Mouse (Mus musculus): ENCODE measurements around the gene Naa15. TPM values are rescaled to one million over a fixed set of nuclear protein-coding genes. Genes with fewer than 3 reads are reported as not detected.

Gene Naa15
- total and polyA plus RNA-seq, 2 experiments from 2014 or later = 29.7 to 36.9 TPM

DNA sequence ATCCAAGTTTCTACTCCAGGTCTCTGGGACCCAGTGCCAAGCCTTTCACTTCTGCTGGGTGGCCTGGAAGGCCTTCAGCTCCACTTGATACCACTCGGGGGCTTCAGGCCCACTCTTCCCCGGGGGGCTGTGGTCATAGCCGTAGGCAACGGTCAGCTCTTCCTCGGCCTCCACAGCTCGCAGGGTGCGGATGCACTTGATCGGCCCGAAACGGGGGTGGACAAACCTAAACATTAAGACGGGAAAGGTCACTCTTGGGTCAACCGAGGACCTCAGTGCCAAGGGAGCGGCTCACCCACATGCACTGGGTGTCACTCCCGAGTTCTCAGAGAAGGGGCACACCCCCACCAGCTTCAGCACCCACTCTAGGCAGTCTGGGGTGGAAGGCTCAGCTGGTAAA is 106.3 kb downstream of the Naa15 start:
- Histone ChIP-seq H3K9me3 (ENCODE audit: low read length) (no peaks in the 10 kb centered on the region), H3K27ac (ENCODE audit: low read depth, low read length) (no peak overlapping the region), H3K36me3 (ENCODE audit: insufficient read depth) (peaks cover 66% of the 10 kb centered on the region), H3K4me2 (ENCODE audit: low read depth) (no peak overlapping the region), H3K4me3 (ENCODE audit: low read depth, low read length) (no peak overlapping the region), H3K9ac (no peak overlapping the region), H3K27me3 (ENCODE audit: insufficient read depth, low read length) (no peaks in the 10 kb centered on the region), H3K4me1 (ENCODE audit: insufficient read depth) (no peaks in the 10 kb centered on the region)
- DNase-seq (no peak), ATAC-seq (no peak)
- 93% methylated on average over 14 of the region's 14 CpGs for WGBS
- TF ChIP-seq CTCF (IDR thresholded peaks at IDR 0.05; ENCODE audit: low read depth) = no peak

DNA sequence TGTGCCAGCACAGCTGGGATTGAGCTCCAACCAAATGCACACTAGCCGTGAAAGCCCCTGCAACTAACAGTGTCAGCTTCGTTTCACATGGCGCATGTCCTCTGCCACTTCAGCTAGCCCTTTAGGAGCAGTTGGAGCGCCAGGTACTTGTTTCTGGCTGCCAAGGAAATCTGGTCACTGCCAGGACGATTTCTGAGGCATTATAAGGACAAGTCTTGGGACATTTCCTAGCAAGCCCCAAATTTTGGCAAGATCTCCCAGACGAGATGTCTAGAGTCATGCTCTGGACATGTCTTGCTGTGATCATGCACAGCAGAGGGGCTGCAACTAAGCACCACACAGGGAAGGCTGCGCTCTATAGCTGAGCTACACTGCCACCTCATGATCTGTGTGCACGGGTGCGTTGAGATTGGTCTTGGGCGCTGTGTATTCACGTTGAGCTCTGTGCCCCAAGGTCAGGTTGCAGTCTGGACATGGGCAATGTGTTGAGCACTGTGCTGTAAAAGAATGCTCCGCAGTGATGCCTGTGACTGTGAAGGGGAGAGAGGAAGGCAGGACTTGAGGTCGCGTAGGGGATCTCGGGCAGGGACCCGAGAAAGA is 110.3 kb downstream of the Naa15 start:
- no peak overlapping the region for H3K9ac ChIP-seq
- no peak for TF ChIP-seq CTCF (IDR thresholded peaks at IDR 0.05; ENCODE audit: low read depth)
- H3K4me2 ChIP-seq (ENCODE audit: low read depth) = no peak overlapping the region
- H3K27ac ChIP-seq (ENCODE audit: low read depth, low read length) = no peak overlapping the region
- H3K4me3 ChIP-seq (ENCODE audit: low read depth, low read length) = no peak overlapping the region
- 84% methylated on average over 16 of the region's 16 CpGs for WGBS
- H3K27me3 ChIP-seq (ENCODE audit: insufficient read depth, low read length) = no peaks in the 10 kb centered on the region
- H3K4me1 ChIP-seq (ENCODE audit: insufficient read depth) = no peaks in the 10 kb centered on the region
- ATAC-seq (no peak), DNase-seq (no peak)
- peaks cover 88% of the 10 kb centered on the region for H3K36me3 ChIP-seq (ENCODE audit: insufficient read depth)
- H3K9me3 ChIP-seq (ENCODE audit: low read length) = no peaks in the 10 kb centered on the region

Other genes starting within 250 kb of the Naa15 start
- gene Noct, start 190.7 kb upstream of the Naa15 start, total RNA-seq (2014; rRNA removed) = 31.5 and 33.7 TPM in 2 replicates
- 27.0 and 32.6 TPM in 2 replicates for gene Noct, start 190.7 kb upstream of the Naa15 start, polyA plus RNA-seq (2015; fragmentation: Nextera tagmentation; extraction: Ambion mirVana)
- gene Elf2, start 74.5 kb upstream of the Naa15 start, total RNA-seq (2014; rRNA removed) = 78.1 and 83.9 TPM in 2 replicates
- gene Elf2, start 74.5 kb upstream of the Naa15 start, polyA plus RNA-seq (2015; fragmentation: Nextera tagmentation; extraction: Ambion mirVana) = 26.4 and 29.3 TPM in 2 replicates
- gene Mgarp, start 18.4 kb upstream of the Naa15 start, total RNA-seq (2014; rRNA removed) = 0.54 and 0.67 TPM in 2 replicates
- 0.42 and 0.53 TPM in 2 replicates for gene Mgarp, start 18.4 kb upstream of the Naa15 start, polyA plus RNA-seq (2015; fragmentation: Nextera tagmentation; extraction: Ambion mirVana)
- 78.2 and 186 TPM in 2 replicates for gene Ndufc1, start 6.2 kb upstream of the Naa15 start, total RNA-seq (2014; rRNA removed)
- gene Ndufc1, start 6.2 kb upstream of the Naa15 start, polyA plus RNA-seq (2015; fragmentation: Nextera tagmentation; extraction: Ambion mirVana) = 871 and 1,036 TPM in 2 replicates
- gene Rab33b, start 68.8 kb downstream of the Naa15 start, total RNA-seq (2014; rRNA removed) = 41.0 and 47.9 TPM in 2 replicates
- gene Rab33b, start 68.8 kb downstream of the Naa15 start, polyA plus RNA-seq (2015; fragmentation: Nextera tagmentation; extraction: Ambion mirVana) = 31.3 and 32.8 TPM in 2 replicates
- gene Setd7, start 145.7 kb downstream of the Naa15 start, total RNA-seq (2014; rRNA removed) = 15.2 and 22.8 TPM in 2 replicates
- gene Setd7, start 145.7 kb downstream of the Naa15 start, polyA plus RNA-seq (2015; fragmentation: Nextera tagmentation; extraction: Ambion mirVana) = 0.92 and 2.1 TPM in 2 replicates
- gene Mgst2, start 245.2 kb downstream of the Naa15 start, total RNA-seq (2014; rRNA removed) = 0.54 TPM in 1 of 2 replicates, not detected in the other
- 0.83 and 0.94 TPM in 2 replicates for gene Mgst2, start 245.2 kb downstream of the Naa15 start, polyA plus RNA-seq (2015; fragmentation: Nextera tagmentation; extraction: Ambion mirVana)

Measured in forebrain, postnatal 0 days (tissue).